Mouse (Mus musculus): ENCODE data around the gene Nxf2. TPM values are rescaled to one million over a fixed set of nuclear protein-coding genes. Genes with fewer than 3 reads are reported as not detected.

Gene Nxf2
- polyA plus RNA-seq (2012) = 0.04 TPM in 1 of 2 replicates, not detected in the other

DNA sequence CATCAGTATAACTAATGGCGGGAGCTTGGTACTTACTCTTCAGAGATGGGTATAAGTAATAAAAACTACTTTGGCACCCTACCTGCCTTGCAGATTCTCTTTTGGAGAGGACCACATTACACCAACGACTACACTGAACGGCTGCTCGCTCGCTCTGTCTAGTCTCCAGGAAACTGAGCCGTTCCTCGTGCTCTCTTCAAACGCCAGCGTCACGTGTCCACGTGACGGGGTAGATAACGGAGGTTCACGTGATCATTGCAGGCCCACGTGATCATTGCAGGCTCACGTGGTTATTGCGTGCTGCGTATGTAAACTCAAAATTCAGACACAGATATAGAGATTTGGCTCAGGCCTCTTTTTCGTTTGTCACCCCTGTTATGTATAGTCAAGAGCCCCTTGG, at the start of gene Nxf2:
Gene Nxf2, minus strand, starts transcription at position 209 of the 400 bp plus-strand sequence.

DNA sequence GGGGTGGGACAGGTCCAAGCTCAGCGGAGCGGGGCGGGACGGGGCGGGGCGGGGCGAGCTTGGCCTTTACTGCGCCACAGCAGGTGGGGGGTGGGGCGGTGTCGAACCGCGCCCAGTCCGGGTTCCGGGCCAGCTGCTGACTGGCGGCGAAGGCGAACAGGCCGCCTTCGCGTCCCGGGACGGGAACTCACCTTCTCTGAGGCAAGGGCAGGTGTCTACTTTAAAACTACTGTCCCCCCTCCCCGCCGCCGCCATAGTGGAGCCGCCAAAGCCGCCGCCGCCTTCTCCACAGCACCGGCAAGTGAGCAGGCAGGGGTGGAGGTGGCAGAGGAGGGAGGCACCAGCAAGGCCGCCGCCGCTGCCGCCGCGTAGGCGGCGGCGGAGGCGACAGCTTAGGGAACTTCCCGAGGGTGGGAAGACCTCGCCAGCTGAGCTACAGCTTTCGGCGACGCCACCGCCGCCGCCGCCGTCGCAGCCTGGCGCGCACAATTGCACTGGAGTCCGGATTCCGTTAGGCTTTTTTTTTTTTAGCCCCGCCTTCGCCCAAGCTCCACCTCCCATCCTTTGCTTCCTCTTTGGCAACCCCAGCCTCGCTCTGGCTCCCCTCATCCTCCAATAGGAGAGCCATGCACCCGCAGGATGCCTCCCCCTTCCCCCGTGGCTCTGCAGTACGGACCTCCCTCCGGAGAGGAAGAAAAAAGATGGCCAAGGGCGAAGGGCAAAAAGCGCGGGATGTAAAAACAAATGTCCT, 44.3 kb upstream of the Nxf2 start, which contains the start of gene Zmat1:
Gene Zmat1, minus strand, starts transcription at position 490 of the 751 bp plus-strand sequence.

Other genes starting within 250 kb of the Nxf2 start
- gene Armcx1, start 246.8 kb downstream of the Nxf2 start, polyA plus RNA-seq (2012) = 1.2 and 1.8 TPM in 2 replicates
- gene Armcx6, start 213.3 kb downstream of the Nxf2 start, polyA plus RNA-seq (2012) = 3.4 and 4.6 TPM in 2 replicates
- gene Armcx3, start 208.2 kb downstream of the Nxf2 start, polyA plus RNA-seq (2012) = 2.5 and 2.9 TPM in 2 replicates
- 12.0 and 17.5 TPM in 2 replicates for gene Armcx2, start 155.5 kb downstream of the Nxf2 start, polyA plus RNA-seq (2012)
- 0.95 and 1.2 TPM in 2 replicates for gene Zmat1, start 44.5 kb upstream of the Nxf2 start, polyA plus RNA-seq (2012)
- gene Gm15023, start 212.9 kb upstream of the Nxf2 start, polyA plus RNA-seq (2012) = not detected in 2 replicates
- not detected in 2 replicates for gene Tceal6, start 245.9 kb upstream of the Nxf2 start, polyA plus RNA-seq (2012)